Mouse (Mus musculus): ENCODE results near the gene Col4a2.

- TF ChIP-seq TAL1 (IDR thresholded peaks at IDR 0.05; ENCODE audit: low read length) (no peak), GATA1 (IDR thresholded peaks at IDR 0.05; ENCODE audit: low read length) (no peak)
These were observed 31.8 kb upstream of the Col4a2 start for GRCm38 (mm10) chr8:11280721-11281268.

Data from erythroblast, embryonic 14.5 days (primary cell).